Mouse (Mus musculus): ENCODE data around the gene Znrf1. TPM values are rescaled to one million over a fixed set of nuclear protein-coding genes. Genes with fewer than 3 reads are reported as not detected.

Znrf1 gene
- polyA plus RNA-seq, 1 experiment from 2014 or later = 65.7 TPM

- H3K27me3 ChIP-seq (replicated peaks; ENCODE audit: control insufficient read depth, insufficient read depth, low read length) = no peaks in the 10 kb centered on the region
- no peaks in the 10 kb centered on the region for H3K4me1 ChIP-seq (ENCODE audit: control insufficient read depth, insufficient read depth, low read depth, low read length)
- H3K36me3 ChIP-seq (ENCODE audit: control insufficient read depth, insufficient read depth, low read length) = no peaks in the 10 kb centered on the region
- no peaks in the 10 kb centered on the region for H3K9me3 ChIP-seq (ENCODE audit: control insufficient read depth, low read length)
- H3K4me3 ChIP-seq (ENCODE audit: low read length) = no peak overlapping the region
- no peak overlapping the region for H3K4me2 ChIP-seq (ENCODE audit: low read length)
- no peak overlapping the region for H3K9ac ChIP-seq (ENCODE audit: low read depth, low read length)
- ATAC-seq = no peak
- WGBS = 83% methylated on average over 11 of the region's 11 CpGs
- H3K27ac ChIP-seq (ENCODE audit: low read depth, low read length) = no peak overlapping the region
Observed at GRCm38 (mm10) chr8:111509278-111509677, 26.6 kb upstream of the Znrf1 start.

GRCm38 (mm10) chr8:111510401-111510800, 25.5 kb upstream of the Znrf1 start:
- Histone ChIP-seq H3K4me1 (ENCODE audit: control insufficient read depth, insufficient read depth, low read depth, low read length) (no peaks in the 10 kb centered on the region), H3K27ac (ENCODE audit: low read depth, low read length) (no peak overlapping the region), H3K4me3 (ENCODE audit: low read length) (no peak overlapping the region), H3K9me3 (ENCODE audit: control insufficient read depth, low read length) (no peaks in the 10 kb centered on the region), H3K4me2 (ENCODE audit: low read length) (no peak overlapping the region), H3K36me3 (ENCODE audit: control insufficient read depth, insufficient read depth, low read length) (no peaks in the 10 kb centered on the region), H3K27me3 (replicated peaks; ENCODE audit: control insufficient read depth, insufficient read depth, low read length) (no peaks in the 10 kb centered on the region), H3K9ac (ENCODE audit: low read depth, low read length) (no peak overlapping the region)
- no peak for ATAC-seq
- WGBS = 59% methylated on average over 4 of the region's 4 CpGs

- H3K36me3 ChIP-seq (ENCODE audit: control insufficient read depth, insufficient read depth, low read length) = no peaks in the 10 kb centered on the region
- H3K27me3 ChIP-seq (replicated peaks; ENCODE audit: control insufficient read depth, insufficient read depth, low read length) = no peaks in the 10 kb centered on the region
- H3K27ac ChIP-seq (ENCODE audit: low read depth, low read length) = no peak overlapping the region
- 70% methylated on average over 7 of the region's 7 CpGs for WGBS
- H3K4me1 ChIP-seq (ENCODE audit: control insufficient read depth, insufficient read depth, low read depth, low read length) = no peaks in the 10 kb centered on the region; the same call in 1 of the 2 replicates
- no peaks in the 10 kb centered on the region for H3K9me3 ChIP-seq (ENCODE audit: control insufficient read depth, low read length)
- no peak overlapping the region for H3K4me3 ChIP-seq (ENCODE audit: low read length)
- no peak for ATAC-seq
- no peak overlapping the region for H3K9ac ChIP-seq (ENCODE audit: low read depth, low read length)
- H3K4me2 ChIP-seq (ENCODE audit: low read length) = no peak overlapping the region
Observed at GRCm38 (mm10) chr8:111512941-111513340, 23.0 kb upstream of the Znrf1 start.

DNA sequence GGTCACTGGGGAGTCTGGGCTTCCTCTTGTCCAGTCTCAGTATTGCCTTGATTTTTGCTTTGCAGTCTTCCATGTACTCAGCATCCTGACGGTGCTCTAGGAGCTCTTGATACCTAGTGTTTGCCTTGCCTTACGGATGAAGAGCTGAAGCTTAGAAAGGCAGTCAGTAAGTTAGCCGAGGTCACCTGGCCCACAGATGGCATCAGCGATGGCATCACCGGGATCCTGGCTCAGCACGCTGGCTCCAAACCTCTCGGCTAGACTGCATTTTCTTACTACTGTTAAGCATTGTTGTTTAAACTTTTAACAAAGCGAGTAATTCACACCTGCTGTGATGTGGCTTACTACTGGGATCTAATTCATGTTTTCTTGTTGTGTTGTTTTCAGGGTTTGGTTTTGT, 22.5 kb upstream of the Znrf1 start:
- Histone ChIP-seq H3K27me3 (replicated peaks; ENCODE audit: control insufficient read depth, insufficient read depth, low read length) (no peaks in the 10 kb centered on the region), H3K4me3 (ENCODE audit: low read length) (no peak overlapping the region), H3K9ac (ENCODE audit: low read depth, low read length) (no peak overlapping the region; the same call in 1 of the 2 replicates), H3K4me1 (ENCODE audit: control insufficient read depth, insufficient read depth, low read depth, low read length) (no peaks in the 10 kb centered on the region; the same call in 1 of the 2 replicates), H3K36me3 (ENCODE audit: control insufficient read depth, insufficient read depth, low read length) (no peaks in the 10 kb centered on the region), H3K27ac (ENCODE audit: low read depth, low read length) (no peak overlapping the region), H3K4me2 (ENCODE audit: low read length) (no peak overlapping the region), H3K9me3 (ENCODE audit: control insufficient read depth, low read length) (no peaks in the 10 kb centered on the region)
- ATAC-seq = no peak
- WGBS = 74% methylated on average over 8 of the region's 8 CpGs

GRCm38 (mm10) chr8:111516451-111517035, 19.4 kb upstream of the Znrf1 start:
- Histone ChIP-seq H3K36me3 (ENCODE audit: control insufficient read depth, insufficient read depth, low read length) (no peaks in the 10 kb centered on the region), H3K4me2 (ENCODE audit: low read length) (no peak overlapping the region), H3K9me3 (ENCODE audit: control insufficient read depth, low read length) (no peaks in the 10 kb centered on the region), H3K27ac (ENCODE audit: low read depth, low read length) (no peak overlapping the region), H3K4me3 (ENCODE audit: low read length) (no peak overlapping the region), H3K27me3 (replicated peaks; ENCODE audit: control insufficient read depth, insufficient read depth, low read length) (no peaks in the 10 kb centered on the region), H3K4me1 (ENCODE audit: control insufficient read depth, insufficient read depth, low read depth, low read length) (peaks cover 5% of the 10 kb centered on the region), H3K9ac (ENCODE audit: low read depth, low read length) (no peak overlapping the region)
- 86% methylated on average over 7 of the region's 7 CpGs for whole genome bisulfite sequencing
- ATAC-seq = no peak

DNA sequence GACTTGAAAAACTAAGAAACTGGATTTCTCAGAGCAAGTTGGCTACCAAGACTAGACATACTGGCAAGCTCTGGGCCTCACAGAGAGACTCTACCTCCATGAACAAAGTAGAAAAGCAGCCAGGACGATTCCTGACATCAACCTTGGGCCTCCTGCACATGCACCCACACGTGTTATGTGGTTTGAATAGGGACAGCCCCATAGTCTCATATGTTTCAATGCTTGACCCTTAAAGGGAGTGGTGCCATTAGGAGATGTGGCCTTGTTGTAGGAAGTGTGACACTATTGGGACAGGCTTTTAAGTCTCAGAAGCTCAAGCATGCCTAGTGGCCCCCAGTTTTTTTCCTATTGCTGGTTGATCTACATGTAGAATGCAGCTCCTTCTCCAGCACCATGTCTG, 18.4 kb upstream of the Znrf1 start:
- Histone ChIP-seq H3K36me3 (ENCODE audit: control insufficient read depth, insufficient read depth, low read length) (no peaks in the 10 kb centered on the region), H3K4me1 (ENCODE audit: control insufficient read depth, insufficient read depth, low read depth, low read length) (peaks cover 5% of the 10 kb centered on the region), H3K4me3 (ENCODE audit: low read length) (no peak overlapping the region), H3K4me2 (ENCODE audit: low read length) (no peak overlapping the region), H3K27ac (ENCODE audit: low read depth, low read length) (no peak overlapping the region), H3K27me3 (replicated peaks; ENCODE audit: control insufficient read depth, insufficient read depth, low read length) (no peaks in the 10 kb centered on the region), H3K9me3 (ENCODE audit: control insufficient read depth, low read length) (no peaks in the 10 kb centered on the region), H3K9ac (ENCODE audit: low read depth, low read length) (no peak overlapping the region)
- ATAC-seq = no peak
- WGBS = 93% methylated on average over 2 of the region's 2 CpGs

GRCm38 (mm10) chr8:111521713-111522429, 14.0 kb upstream of the Znrf1 start, which contains the start of gene Wdr59:
TSS of gene Wdr59 (minus strand) at chr8:111522092.
- Histone ChIP-seq H3K4me1 (ENCODE audit: control insufficient read depth, insufficient read depth, low read depth, low read length) (peaks cover 5% of the 10 kb centered on the region), H3K4me2 (ENCODE audit: low read length) (peak within 1 kb of the TSS; percentile 62), H3K4me3 (ENCODE audit: low read length) (peak within 1 kb of the TSS; percentile 75), H3K9ac (ENCODE audit: low read depth, low read length) (peak within 1 kb of the TSS; percentile 76), H3K9me3 (ENCODE audit: control insufficient read depth, low read length) (no peaks in the 10 kb centered on the region), H3K27ac (ENCODE audit: low read depth, low read length) (peak within 1 kb of the TSS; percentile 80), H3K27me3 (replicated peaks; ENCODE audit: control insufficient read depth, insufficient read depth, low read length) (no peaks in the 10 kb centered on the region), H3K36me3 (ENCODE audit: control insufficient read depth, insufficient read depth, low read length) (no peaks in the 10 kb centered on the region)
- WGBS = under 1% methylated on average over 23 of the region's 34 CpGs
- ATAC-seq = peak; percentile 98

DNA sequence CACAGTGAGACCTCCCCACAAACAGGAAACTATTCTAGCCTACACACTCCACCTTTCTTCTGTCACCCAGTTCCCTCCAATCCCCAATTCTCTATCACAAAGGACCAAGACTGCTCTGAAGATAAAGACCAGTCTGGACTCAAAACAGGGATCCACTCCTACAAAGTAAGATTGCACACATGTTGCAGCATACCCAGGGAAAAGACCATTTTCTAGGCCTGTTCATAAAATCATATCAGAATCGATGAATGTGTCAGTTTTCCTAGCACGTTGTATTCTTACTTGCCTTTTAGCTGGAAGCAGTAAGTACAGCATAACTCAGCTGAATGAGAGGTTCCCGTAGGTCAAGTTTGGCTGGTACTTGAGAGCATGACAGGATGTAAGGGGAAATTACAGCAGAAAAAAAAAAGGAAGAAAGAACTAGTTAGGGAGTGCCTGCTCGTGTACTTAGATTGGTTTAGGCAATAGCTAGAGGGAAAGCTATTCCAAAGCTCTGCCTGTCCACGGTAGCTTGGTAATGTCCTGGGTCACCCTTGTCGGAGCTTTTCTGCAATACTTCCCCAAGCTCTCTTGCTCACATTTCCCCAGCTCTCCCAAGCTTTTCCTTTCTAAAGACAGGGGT, 9.4 kb upstream of the Znrf1 start:
- Histone ChIP-seq H3K27ac (ENCODE audit: low read depth, low read length) (no peak overlapping the region), H3K9me3 (ENCODE audit: control insufficient read depth, low read length) (no peaks in the 10 kb centered on the region), H3K4me1 (ENCODE audit: control insufficient read depth, insufficient read depth, low read depth, low read length) (no peaks in the 10 kb centered on the region), H3K9ac (ENCODE audit: low read depth, low read length) (no peak overlapping the region), H3K4me3 (ENCODE audit: low read length) (no peak overlapping the region), H3K27me3 (replicated peaks; ENCODE audit: control insufficient read depth, insufficient read depth, low read length) (no peaks in the 10 kb centered on the region), H3K36me3 (ENCODE audit: control insufficient read depth, insufficient read depth, low read length) (no peaks in the 10 kb centered on the region), H3K4me2 (ENCODE audit: low read length) (no peak overlapping the region)
- 83% methylated on average over 6 of the region's 6 CpGs for WGBS
- ATAC-seq = no peak

DNA sequence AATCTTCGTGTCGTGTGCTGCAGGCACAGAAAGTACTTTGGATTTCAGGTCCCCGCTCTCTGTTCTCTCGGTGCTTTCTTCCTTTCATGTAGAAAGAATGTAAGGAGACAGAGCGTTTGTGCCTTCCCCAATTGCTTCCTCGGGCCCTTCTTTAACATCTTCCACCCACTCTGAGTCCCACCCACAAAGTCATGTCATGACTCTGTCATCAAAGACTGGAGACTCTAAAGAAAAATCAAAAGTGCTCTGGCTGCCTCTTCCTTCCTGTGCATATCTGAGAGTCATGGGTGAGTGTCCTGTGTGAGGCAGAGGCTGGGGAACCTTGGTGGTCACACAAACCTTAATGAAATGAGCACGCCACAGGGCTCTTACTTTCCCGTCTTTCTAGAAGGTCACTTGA, 8.7 kb upstream of the Znrf1 start:
- WGBS = 72% methylated on average over 8 of the region's 8 CpGs

More for the DNA sequence above, 8.7 kb upstream of the Znrf1 start:
- ATAC-seq = no peak
- H3K27me3 ChIP-seq (replicated peaks; ENCODE audit: control insufficient read depth, insufficient read depth, low read length) = no peaks in the 10 kb centered on the region
- H3K4me3 ChIP-seq (ENCODE audit: low read length) = no peak overlapping the region
- H3K9ac ChIP-seq (ENCODE audit: low read depth, low read length) = no peak overlapping the region
- H3K27ac ChIP-seq (ENCODE audit: low read depth, low read length) = no peak overlapping the region
- H3K4me1 ChIP-seq (ENCODE audit: control insufficient read depth, insufficient read depth, low read depth, low read length) = no peaks in the 10 kb centered on the region
- H3K9me3 ChIP-seq (ENCODE audit: control insufficient read depth, low read length) = no peaks in the 10 kb centered on the region
- H3K36me3 ChIP-seq (ENCODE audit: control insufficient read depth, insufficient read depth, low read length) = no peaks in the 10 kb centered on the region
- no peak overlapping the region for H3K4me2 ChIP-seq (ENCODE audit: low read length)
